Mouse (Mus musculus) hindbrain, embryonic 12.5 days (tissue): ENCODE results near the gene Mks1. TPM values are rescaled to one million over a fixed set of nuclear protein-coding genes. Genes with fewer than 3 reads are reported as not detected.
"Not testable (repeated sequence)": the region's sequence is repeated elsewhere in the genome, so short reads cannot be mapped to it uniquely, and the experiment has no call there.

Experiments
- ATAC-seq: fragments of 200-750 bp; cut with Nextera tagmentation; 2 replicates; pipeline ENCODE4 v1.8.0; 2017; ENCODE audit warnings: moderate TSS enrichment; ENCODE audit not compliant: low FRiP score
- H3K27ac ChIP-seq: fragments of 300-500 bp; sonication (generic); 2 replicates; pipeline ENCODE4 v1.5.1; 2016; ENCODE audit warnings: mild to moderate bottlenecking
- H3K27me3 ChIP-seq: fragments of 300-500 bp; sonication (generic); 2 replicates; pipeline ENCODE4 v1.6.1; 2016; ENCODE audit warnings: mild to moderate bottlenecking
- H3K36me3 ChIP-seq: fragments of 300-500 bp; sonication (generic); 2 replicates; pipeline ENCODE4 v1.6.1; 2016; ENCODE audit warnings: mild to moderate bottlenecking
- H3K4me1 ChIP-seq: fragments of 300-500 bp; sonication (generic); 2 replicates; pipeline ENCODE4 v1.6.1; 2016
- H3K4me2 ChIP-seq: fragments of 300-500 bp; sonication (generic); replicated peaks from 2 replicates; pipeline ENCODE4 v1.6.1; 2016; ENCODE audit warnings: mild to moderate bottlenecking
- H3K4me3 ChIP-seq: fragments of 300-500 bp; sonication (generic); 2 replicates; pipeline ENCODE4 v1.5.1; 2016; ENCODE audit warnings: mild to moderate bottlenecking
- H3K9ac ChIP-seq: fragments of 300-500 bp; sonication (generic); 2 replicates; pipeline ENCODE4 v1.6.1; 2016; ENCODE audit warnings: mild to moderate bottlenecking, moderate library complexity
- H3K9me3 ChIP-seq: fragments of 300-500 bp; sonication (generic); replicated peaks from 2 replicates; pipeline ENCODE4 v1.6.1; 2016; ENCODE audit warnings: mild to moderate bottlenecking
- WGBS: fragments of 180-500 bp; shearing (Covaris S2); methylation state at CpG from one replicate; pipeline ENCODE4 v1.1.7; 2016; 5-methylcytosine and 5-hydroxymethylcytosine counted together
- polyA plus RNA-seq: library from polyadenylated mRNA; unstranded; fragments of >200 nt; fragmentation: Nextera tagmentation; extraction: Ambion mirVana; gene quantifications from 2 replicates; pipeline ENCODE4 v1.2.1, GENCODE M21; 2016

Gene Mks1
- polyA plus RNA-seq, 1 experiment from 2014 or later = 19.5 TPM

DNA sequence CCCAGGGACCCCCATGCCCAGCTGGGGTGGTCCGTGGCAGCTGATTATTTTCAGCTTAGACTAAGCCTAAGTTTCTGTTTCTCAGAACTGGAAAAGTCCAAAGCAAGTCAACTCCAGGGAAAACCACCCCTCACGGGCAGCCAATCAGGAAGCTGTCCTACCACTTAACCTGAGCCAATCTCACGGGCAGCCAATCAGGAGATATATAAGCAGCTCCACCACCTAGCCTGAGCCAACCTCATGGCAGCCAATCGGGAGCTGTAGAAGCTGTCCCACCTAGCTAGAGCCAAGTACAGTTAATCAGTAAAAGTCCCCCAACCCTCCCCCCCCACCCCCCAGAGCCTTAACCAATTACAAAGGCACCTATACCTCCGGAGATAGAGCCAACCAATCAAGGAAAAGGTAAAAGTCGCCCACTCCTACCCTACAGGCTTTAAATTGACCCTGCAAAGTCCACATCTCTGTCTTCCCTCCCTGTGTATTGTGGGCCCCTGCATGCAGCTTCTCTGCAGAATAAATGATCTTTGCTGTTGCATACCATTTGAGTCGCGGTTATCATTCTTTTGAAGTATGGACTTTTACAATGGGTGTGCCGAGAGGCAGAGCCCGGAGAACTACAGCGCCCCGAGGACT, 5.9 kb upstream of the Mks1 start:
- no peaks in the 10 kb centered on the region for H3K36me3 ChIP-seq
- no peak overlapping the region for H3K4me3 ChIP-seq
- H3K9me3 ChIP-seq = no peaks in the 10 kb centered on the region
- no peak for ATAC-seq
- H3K27me3 ChIP-seq = no peaks in the 10 kb centered on the region
- H3K4me1 ChIP-seq = no peaks in the 10 kb centered on the region
- H3K9ac ChIP-seq = no peak overlapping the region
- H3K27ac ChIP-seq = no peak overlapping the region
- WGBS = 81% methylated on average over 12 of the region's 12 CpGs
- H3K4me2 ChIP-seq = no peak overlapping the region

DNA sequence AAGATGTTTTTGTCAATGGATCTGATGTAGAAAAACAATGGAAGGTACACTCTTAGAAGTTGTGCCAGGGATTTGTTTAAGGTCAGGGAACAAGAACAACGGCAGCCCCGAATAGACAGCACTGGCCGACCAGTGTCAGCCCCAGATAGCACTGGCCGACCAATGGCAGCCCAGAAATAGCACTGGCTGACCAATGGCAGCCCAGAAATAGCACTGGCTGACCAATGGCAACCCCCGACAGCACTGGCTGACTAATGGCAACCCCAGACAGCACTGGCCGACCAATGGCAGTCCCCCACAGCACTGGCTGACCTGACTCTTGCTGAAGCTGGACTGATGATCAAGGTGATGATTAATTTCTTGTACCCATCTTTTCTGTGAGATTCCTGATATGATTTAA, 5.1 kb upstream of the Mks1 start:
- Histone ChIP-seq H3K27ac (no peak overlapping the region), H3K9me3 (no peaks in the 10 kb centered on the region), H3K9ac (no peak overlapping the region), H3K4me1 (peaks cover 4% of the 10 kb centered on the region), H3K4me3 (no peak overlapping the region), H3K36me3 (no peaks in the 10 kb centered on the region), H3K27me3 (no peaks in the 10 kb centered on the region), H3K4me2 (no peak overlapping the region)
- 64% methylated on average over 6 of the region's 6 CpGs for whole genome bisulfite sequencing
- ATAC-seq = no peak

DNA sequence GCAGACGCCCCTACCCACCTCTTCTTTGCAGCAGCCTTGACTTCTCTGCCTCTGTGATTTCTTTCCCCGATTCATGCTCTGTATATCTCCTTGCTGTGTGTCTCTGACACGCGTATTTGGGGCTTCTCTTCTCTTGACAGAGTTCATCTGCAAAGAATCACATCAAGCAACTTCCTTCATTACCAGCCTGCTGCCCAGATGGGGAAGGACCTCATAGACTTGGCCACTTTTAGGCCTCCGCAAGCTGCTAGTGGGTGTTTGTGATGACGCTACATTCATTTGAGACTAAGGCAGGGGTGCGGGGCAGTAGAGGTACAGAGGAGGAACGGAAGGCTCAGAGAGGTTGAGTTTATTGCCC, 561 bp downstream of the Mks1 start:
- Histone ChIP-seq H3K9ac (peak overlapping the region; percentile 61), H3K27ac (peak overlapping the region; percentile 30; the same call in 1 of the 2 replicates), H3K4me3 (peak overlapping the region; percentile 61), H3K27me3 (no peaks in the 10 kb centered on the region), H3K4me1 (peaks cover 12% of the 10 kb centered on the region), H3K9me3 (no peaks in the 10 kb centered on the region), H3K36me3 (peaks cover 19% of the 10 kb centered on the region), H3K4me2 (peak overlapping the region; percentile 70)
- WGBS = 37% methylated on average over 8 of the region's 8 CpGs
- peak; percentile 50 for ATAC-seq

DNA sequence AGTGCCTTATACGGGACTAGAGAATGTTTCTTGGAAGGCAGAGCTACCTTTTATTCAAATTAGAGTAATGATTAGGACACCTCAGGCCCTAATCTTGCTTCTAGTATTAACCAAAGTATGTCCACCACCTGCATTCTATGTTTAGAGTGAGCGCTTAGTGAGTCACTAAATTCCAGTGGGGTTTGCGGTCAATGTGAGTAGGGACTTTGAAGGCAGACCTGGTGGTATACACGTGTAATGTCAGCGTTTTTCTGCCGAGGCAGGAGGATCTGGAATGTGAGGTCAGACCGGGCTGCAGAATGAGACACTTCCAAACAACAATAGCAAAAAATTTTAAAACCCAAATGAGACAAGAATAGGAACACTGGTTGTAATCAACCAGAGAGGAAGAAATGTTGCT, 1.5 kb downstream of the Mks1 start:
- WGBS = 88% methylated on average over 7 of the region's 7 CpGs
- H3K4me3 ChIP-seq = no peak overlapping the region
- H3K4me1 ChIP-seq = peaks cover 12% of the 10 kb centered on the region
- no peak overlapping the region for H3K9ac ChIP-seq
- no peaks in the 10 kb centered on the region for H3K27me3 ChIP-seq
- no peak overlapping the region for H3K4me2 ChIP-seq
- no peak for ATAC-seq
- no peaks in the 10 kb centered on the region for H3K9me3 ChIP-seq
- no peak overlapping the region for H3K27ac ChIP-seq
- peaks cover 19% of the 10 kb centered on the region for H3K36me3 ChIP-seq

DNA sequence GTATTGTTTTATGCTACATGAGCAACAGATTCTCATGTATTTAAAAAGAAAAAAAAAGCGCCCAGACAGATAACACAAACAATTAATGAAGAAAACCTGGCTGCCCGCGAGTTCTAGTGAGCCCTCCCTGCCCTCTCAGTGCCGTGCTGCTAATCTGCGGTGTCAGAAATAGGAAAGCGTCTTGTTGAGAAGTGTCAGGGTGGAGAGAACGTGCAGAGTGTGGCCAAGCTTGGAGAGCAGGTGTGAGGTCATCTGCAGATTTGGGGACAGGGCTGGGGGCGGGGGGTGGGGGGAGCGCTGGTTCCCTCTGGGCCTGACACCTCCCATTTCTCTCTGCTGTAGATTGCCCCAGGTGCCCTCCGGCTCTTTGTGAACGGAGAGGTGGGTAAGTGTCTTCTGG, 6.3 kb downstream of the Mks1 start:
- no peaks in the 10 kb centered on the region for H3K27me3 ChIP-seq
- no peak for ATAC-seq
- 91% methylated on average over 11 of the region's 11 CpGs for WGBS
- H3K4me3 ChIP-seq = no peak overlapping the region
- no peaks in the 10 kb centered on the region for H3K9me3 ChIP-seq
- peaks cover 29% of the 10 kb centered on the region for H3K36me3 ChIP-seq
- H3K4me2 ChIP-seq = no peak overlapping the region
- no peak overlapping the region for H3K27ac ChIP-seq
- H3K4me1 ChIP-seq = no peaks in the 10 kb centered on the region
- H3K9ac ChIP-seq = no peak overlapping the region

DNA sequence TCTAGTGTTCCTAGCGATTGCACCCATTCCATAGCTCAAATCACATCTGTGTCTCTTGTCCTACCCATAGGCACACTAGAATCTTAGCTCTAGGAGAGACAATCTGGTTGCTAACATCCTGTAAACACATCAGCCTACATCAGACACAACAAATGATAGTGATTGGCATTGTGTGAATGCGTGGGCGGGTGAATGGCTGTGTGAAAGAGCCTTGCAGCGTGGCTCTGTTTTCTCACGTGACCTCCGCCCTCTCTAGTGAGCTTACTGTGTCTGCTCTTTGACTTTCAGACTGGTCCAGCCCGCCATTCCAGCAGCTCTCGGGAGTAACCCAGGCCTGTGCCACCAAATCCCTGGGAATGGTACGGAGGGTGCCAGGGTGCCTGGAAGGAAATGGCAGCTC, 7.4 kb downstream of the Mks1 start:
- H3K9ac ChIP-seq = no peak overlapping the region
- no peak overlapping the region for H3K4me3 ChIP-seq
- H3K27me3 ChIP-seq = no peaks in the 10 kb centered on the region
- peaks cover 29% of the 10 kb centered on the region for H3K36me3 ChIP-seq
- no peak for ATAC-seq
- no peak overlapping the region for H3K4me2 ChIP-seq
- H3K9me3 ChIP-seq = no peaks in the 10 kb centered on the region
- 65% methylated on average over 9 of the region's 9 CpGs for WGBS
- H3K27ac ChIP-seq = no peak overlapping the region
- no peaks in the 10 kb centered on the region for H3K4me1 ChIP-seq

DNA sequence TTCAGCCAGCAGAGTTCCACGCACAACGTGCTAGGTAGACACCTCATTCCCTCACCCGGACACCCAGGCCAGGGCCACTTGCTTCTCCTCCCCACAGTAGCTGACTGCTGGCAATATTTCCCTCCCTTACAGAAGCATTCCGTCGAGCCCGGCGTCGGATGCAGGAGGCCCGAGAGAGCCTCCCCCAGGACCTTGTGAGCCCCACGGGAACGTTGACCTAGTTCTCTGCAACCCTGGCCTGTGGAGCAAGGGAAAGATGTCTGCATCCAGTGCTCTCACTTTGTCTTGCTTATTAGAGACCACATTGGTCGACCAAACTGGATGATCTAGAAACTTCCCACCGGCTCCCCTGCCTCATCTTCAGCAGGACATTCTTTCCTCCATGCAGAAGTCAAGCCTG, 9.8 kb downstream of the Mks1 start:
- no peak for ATAC-seq
- WGBS = 92% methylated on average over 13 of the region's 13 CpGs
- H3K27me3 ChIP-seq = no peaks in the 10 kb centered on the region
- no peak overlapping the region for H3K4me2 ChIP-seq
- H3K4me1 ChIP-seq = no peaks in the 10 kb centered on the region
- H3K9me3 ChIP-seq = no peaks in the 10 kb centered on the region
- peaks cover 12% of the 10 kb centered on the region; the same call in 1 of the 2 replicates for H3K36me3 ChIP-seq
- H3K4me3 ChIP-seq = no peak overlapping the region
- H3K9ac ChIP-seq = no peak overlapping the region
- no peak overlapping the region for H3K27ac ChIP-seq

DNA sequence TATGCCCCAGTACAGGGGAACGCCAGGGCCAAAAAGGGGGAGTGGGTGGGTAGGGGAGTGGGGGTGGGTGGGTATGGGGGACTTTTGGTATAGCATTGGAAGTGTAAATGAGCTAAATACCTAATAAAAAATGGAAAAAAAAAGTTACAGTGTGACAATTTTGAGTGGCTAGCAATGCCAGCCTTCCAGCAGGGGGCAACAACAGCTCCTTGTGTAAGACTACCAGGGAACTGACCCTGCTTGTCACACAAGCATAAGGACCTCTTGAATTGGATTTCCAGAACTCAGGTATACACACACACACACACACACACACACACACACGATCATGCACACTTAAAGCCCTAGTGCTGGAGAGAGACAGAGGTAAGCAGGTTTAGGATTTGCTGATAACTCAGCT, 13.9 kb downstream of the Mks1 start:
- ATAC-seq, H3K9me3 ChIP-seq, H3K9ac ChIP-seq, H3K4me1 ChIP-seq, H3K27me3 ChIP-seq, H3K4me2 ChIP-seq, H3K27ac ChIP-seq, H3K4me3 ChIP-seq, H3K36me3 ChIP-seq: not testable (repeated sequence)
- WGBS = 89% methylated on average over 1 of the region's 2 CpGs

DNA sequence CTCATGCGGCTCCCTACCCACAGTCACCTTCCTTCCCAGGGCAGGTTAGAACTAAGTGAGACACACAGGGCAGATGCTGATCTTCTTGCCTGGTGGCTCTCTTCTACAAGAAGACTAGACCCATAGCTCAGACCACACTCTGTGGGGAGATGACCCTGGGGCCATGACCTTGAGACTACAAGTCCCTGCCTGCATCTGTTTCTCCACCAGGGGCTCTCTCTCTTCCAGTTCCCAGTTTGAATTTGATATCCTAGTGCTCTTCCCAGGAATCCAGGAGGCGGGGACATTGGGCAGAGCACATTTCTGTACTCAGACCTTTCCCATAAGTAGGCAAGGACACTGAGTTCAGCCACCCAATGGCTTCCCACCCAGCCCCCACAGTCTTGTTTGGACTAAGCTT, 17.1 kb downstream of the Mks1 start:
- Histone ChIP-seq H3K9me3 (no peaks in the 10 kb centered on the region), H3K9ac (no peak overlapping the region), H3K4me3 (no peak overlapping the region), H3K27ac (no peak overlapping the region), H3K27me3 (no peaks in the 10 kb centered on the region), H3K4me1 (no peaks in the 10 kb centered on the region), H3K4me2 (no peak overlapping the region), H3K36me3 (no peaks in the 10 kb centered on the region)
- ATAC-seq = no peak
- 88% methylated on average over 2 of the region's 2 CpGs for WGBS

DNA sequence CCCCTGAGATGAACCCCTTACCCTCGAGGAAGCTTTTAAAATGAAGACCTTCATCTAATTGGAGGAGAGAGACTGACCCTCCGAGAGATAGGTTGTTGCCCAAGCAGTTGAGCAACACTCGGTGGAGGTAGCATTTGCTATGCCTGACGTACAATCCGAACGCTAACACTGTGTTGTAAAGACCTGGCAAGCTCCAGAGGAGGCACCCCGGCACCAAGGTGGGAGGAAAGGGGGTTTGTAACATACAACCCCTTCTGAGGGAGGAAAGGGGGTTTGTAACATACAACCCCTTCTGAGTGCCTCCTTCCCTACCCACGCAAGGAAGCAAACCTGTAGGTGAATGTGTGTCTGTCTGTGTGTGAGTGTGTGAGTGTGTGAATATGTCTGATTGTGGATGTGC, 18.8 kb downstream of the Mks1 start:
- H3K27me3 ChIP-seq = no peaks in the 10 kb centered on the region
- WGBS = 49% methylated on average over 8 of the region's 8 CpGs

DNA sequence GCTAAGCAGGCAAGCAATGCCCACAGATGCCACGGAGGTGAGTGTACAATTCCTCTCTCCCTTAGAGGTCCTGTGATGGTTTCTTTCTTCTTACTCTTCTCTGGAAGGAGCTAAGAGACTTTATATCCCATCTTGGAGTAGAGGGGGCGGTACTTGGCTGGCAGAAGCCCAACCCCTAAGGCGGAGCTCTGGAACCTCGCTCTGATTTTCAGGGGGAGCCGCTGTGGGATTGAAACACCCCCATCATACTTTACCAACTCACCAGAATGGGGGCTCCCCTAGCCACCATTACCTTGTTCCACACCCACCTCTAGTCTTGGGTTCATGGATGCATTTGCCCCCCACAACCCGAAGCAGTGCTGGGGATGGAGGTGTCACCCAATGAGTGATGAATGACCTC, 22.4 kb downstream of the Mks1 start, which contains the start of gene Epx:
Epx (minus strand) TSS at position 101 of the 400 bp plus-strand sequence.
- Histone ChIP-seq H3K27me3 (no peaks in the 10 kb centered on the region), H3K4me1 (no peaks in the 10 kb centered on the region), H3K27ac (no peak within 1 kb of the TSS), H3K9me3 (no peaks in the 10 kb centered on the region), H3K9ac (no peak within 1 kb of the TSS), H3K36me3 (no peaks in the 10 kb centered on the region), H3K4me3 (no peak within 1 kb of the TSS), H3K4me2 (no peak within 1 kb of the TSS)
- WGBS = 77% methylated on average over 6 of the region's 6 CpGs
- no peak for ATAC-seq

More for the DNA sequence above, 18.8 kb downstream of the Mks1 start:
- no peaks in the 10 kb centered on the region for H3K9me3 ChIP-seq
- no peak for ATAC-seq
- H3K4me2 ChIP-seq = no peak overlapping the region
- H3K9ac ChIP-seq = no peak overlapping the region
- no peak overlapping the region for H3K4me3 ChIP-seq
- no peaks in the 10 kb centered on the region for H3K36me3 ChIP-seq
- no peaks in the 10 kb centered on the region for H3K4me1 ChIP-seq
- no peak overlapping the region for H3K27ac ChIP-seq

DNA sequence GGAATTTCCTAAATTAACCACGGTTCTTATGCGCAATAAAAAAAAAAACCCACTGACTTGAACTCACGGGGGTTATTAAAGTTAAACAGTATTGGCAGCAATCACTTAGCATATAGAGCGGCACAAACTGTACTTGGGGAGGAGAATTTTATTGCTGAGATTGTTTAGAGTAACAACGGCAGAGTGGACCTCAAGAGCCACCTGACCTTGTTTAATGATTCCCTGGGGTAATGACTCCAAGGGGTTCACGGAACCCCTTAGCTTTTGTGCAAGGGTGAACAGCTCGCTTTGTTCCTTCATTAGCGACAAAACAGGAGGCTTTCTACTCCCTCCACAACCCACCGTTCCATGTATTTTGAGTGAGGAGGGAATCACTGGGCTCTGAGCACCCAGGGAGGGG, 26.8 kb downstream of the Mks1 start:
- Histone ChIP-seq H3K4me3 (no peak overlapping the region), H3K4me2 (no peak overlapping the region), H3K36me3 (no peaks in the 10 kb centered on the region), H3K9ac (no peak overlapping the region), H3K9me3 (no peaks in the 10 kb centered on the region), H3K27me3 (no peaks in the 10 kb centered on the region), H3K27ac (no peak overlapping the region), H3K4me1 (no peaks in the 10 kb centered on the region)
- 76% methylated on average over 9 of the region's 9 CpGs for WGBS
- ATAC-seq = no peak

DNA sequence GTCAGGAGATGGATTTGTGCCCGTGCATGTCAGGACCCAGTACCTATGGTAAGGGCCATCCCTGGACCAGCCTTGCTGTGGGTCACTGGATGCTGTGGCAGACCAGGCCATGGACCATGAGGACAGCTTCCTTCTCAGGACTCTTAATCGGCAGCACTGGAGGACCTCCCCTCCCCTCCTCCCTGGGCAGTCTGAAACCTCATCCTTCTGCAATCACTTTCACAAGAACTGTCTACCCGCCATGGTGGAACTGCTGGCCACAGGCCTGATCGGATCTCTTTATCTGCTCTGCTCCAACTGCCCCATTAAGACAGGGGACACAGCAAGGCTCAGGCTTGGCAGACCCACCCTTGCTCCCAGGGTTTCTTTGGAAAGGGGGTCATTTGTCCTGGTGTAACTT, 28.7 kb downstream of the Mks1 start:
- no peak for ATAC-seq
- 70% methylated on average over 4 of the region's 4 CpGs for whole genome bisulfite sequencing
- Histone ChIP-seq H3K4me3 (no peak overlapping the region), H3K27me3 (no peaks in the 10 kb centered on the region), H3K9me3 (no peaks in the 10 kb centered on the region), H3K4me2 (no peak overlapping the region), H3K27ac (no peak overlapping the region), H3K36me3 (no peaks in the 10 kb centered on the region), H3K9ac (no peak overlapping the region), H3K4me1 (no peaks in the 10 kb centered on the region)
